Mouse (Mus musculus) embryonic facial prominence, embryonic 10.5 days (tissue): ENCODE measurements around the gene Dennd1a. TPM values are rescaled to one million over a fixed set of nuclear protein-coding genes. Genes with fewer than 3 reads are reported as not detected.

Source experiments
- DNase-seq: peaks from one replicate; pipeline ENCODE4 v3.0.0-alpha.2; 2017; ENCODE audit warnings: low spot score
- H3K27ac ChIP-seq: fragments of 300-500 bp; sonication (generic); replicated peaks from 2 replicates; pipeline ENCODE4 v1.5.1; 2016; ENCODE audit warnings: mild to moderate bottlenecking
- H3K27me3 ChIP-seq: fragments of 300-500 bp; sonication (generic); replicated peaks from 2 replicates; pipeline ENCODE4 v1.6.1; 2016; ENCODE audit warnings: low read depth, mild to moderate bottlenecking; ENCODE audit not compliant: poor library complexity, severe bottlenecking
- H3K36me3 ChIP-seq: fragments of 300-500 bp; sonication (generic); replicated peaks from 2 replicates; pipeline ENCODE4 v1.6.1; 2016; ENCODE audit warnings: mild to moderate bottlenecking, moderate library complexity
- H3K4me1 ChIP-seq: fragments of 300-500 bp; sonication (generic); 2 replicates; pipeline ENCODE4 v1.6.1; 2016
- H3K4me3 ChIP-seq: fragments of 300-500 bp; sonication (generic); 2 replicates; pipeline ENCODE4 v1.5.1; 2016; ENCODE audit warnings: mild to moderate bottlenecking, moderate library complexity
- H3K9me3 ChIP-seq: fragments of 300-500 bp; sonication (generic); 2 replicates; pipeline ENCODE4 v1.6.1; 2016; ENCODE audit warnings: mild to moderate bottlenecking
- WGBS: fragments of 180-500 bp; shearing (Covaris S2); methylation state at CpG from one replicate; pipeline ENCODE4 v1.1.7; 2016; 5-methylcytosine and 5-hydroxymethylcytosine counted together
- polyA plus RNA-seq: library from polyadenylated mRNA; unstranded; fragments of >200 nt; fragmentation: Nextera tagmentation; extraction: Ambion mirVana; gene quantifications from 2 replicates; pipeline ENCODE4 v1.2.1, GENCODE M21; 2016

Gene Dennd1a
- polyA plus RNA-seq, 1 experiment from 2014 or later = 13.7 TPM

DNA sequence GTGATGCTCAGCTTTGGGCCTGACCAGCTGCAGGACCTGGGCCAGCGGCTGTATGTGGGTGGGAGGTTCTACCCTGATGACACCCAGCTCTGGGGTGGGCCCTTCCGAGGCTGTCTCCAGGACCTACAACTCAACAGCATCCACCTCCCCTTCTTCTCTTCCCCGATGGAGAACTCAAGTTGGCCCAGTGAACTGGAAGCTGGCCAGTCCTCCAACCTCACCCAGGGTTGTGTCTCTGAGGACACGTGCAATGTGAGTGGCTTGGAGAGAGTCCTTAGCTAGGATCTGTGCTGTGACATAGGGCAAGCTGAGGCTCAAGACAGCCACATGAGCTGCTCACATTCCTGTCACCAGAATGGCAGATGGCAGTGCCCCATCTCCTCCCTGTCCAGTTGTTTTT lies 495.9 kb downstream of the Dennd1a start:
- peaks cover 80% of the 10 kb centered on the region for H3K27me3 ChIP-seq
- H3K4me1 ChIP-seq = peaks cover 25% of the 10 kb centered on the region

DNA sequence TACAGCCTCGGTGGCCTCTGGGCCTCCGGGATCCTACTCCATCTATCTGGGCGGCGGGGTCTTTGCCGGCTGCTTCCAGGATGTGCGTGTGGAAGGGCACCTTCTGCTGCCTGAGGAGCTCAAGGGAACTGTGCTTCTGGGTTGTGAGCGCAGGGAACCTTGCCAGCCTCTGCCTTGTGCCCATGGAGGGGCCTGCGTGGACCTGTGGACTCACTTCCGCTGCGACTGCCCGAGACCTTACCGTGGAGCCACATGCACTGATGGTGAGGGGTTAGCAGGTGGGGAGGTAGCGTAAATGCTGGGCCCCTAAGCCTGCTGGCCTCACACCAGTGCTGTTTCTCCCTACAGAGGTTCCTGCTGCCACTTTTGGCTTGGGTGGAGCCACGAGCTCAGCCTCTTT lies 496.5 kb downstream of the Dennd1a start:
- H3K27ac ChIP-seq = no peak overlapping the region
- peaks cover 82% of the 10 kb centered on the region for H3K36me3 ChIP-seq
- 93% methylated on average over 14 of the region's 14 CpGs for WGBS

More for the DNA sequence above, 495.9 kb downstream of the Dennd1a start:
- H3K27ac ChIP-seq = no peak overlapping the region
- WGBS = 89% methylated on average over 4 of the region's 4 CpGs
- DNase-seq = no peak
- no peak overlapping the region for H3K4me3 ChIP-seq
- H3K9me3 ChIP-seq = no peaks in the 10 kb centered on the region
- peaks cover 81% of the 10 kb centered on the region for H3K36me3 ChIP-seq

DNA sequence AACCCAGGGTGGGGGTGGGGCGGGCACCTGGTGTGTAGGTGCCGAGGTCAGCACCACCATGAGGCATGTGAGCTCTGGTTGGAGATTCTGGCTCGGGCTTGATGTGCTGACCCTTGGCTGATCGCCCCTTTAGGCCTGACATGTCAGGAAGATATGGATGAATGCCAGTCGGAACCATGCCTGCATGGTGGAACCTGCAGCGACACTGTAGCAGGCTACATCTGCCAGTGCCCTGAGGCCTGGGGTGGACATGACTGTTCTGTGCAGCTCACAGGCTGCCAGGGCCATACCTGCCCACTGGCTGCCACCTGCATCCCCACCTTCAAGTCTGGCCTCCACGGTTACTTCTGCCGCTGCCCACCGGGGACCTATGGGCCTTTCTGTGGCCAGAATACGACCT lies 497.2 kb downstream of the Dennd1a start:
- Histone ChIP-seq H3K27ac (no peak overlapping the region), H3K36me3 (peaks cover 83% of the 10 kb centered on the region)

More for the DNA sequence above, 496.5 kb downstream of the Dennd1a start:
- no peaks in the 10 kb centered on the region for H3K9me3 ChIP-seq
- peaks cover 86% of the 10 kb centered on the region for H3K27me3 ChIP-seq
- H3K4me3 ChIP-seq = no peak overlapping the region
- peaks cover 23% of the 10 kb centered on the region for H3K4me1 ChIP-seq
- no peak for DNase-seq

DNA sequence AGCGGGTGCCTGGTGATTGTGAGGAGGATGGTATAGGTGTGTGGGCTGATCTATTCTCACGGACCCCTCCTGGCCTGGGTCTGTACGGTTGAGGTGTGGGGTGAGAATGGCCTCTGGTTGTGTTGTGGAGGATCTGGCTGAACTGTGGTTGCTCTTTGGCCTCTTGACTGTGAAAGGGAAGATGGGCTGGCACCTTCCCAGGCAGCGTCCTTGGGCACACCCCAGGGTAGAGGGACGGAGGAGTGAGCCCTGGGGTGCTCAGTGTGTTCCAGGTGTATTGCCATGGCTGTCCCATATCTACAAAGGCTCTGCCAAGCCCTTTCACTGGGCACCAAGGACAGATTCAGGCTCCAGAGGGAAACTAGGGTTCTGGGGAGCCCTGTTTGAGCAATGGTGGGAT lies 498.2 kb downstream of the Dennd1a start:
- H3K27me3 ChIP-seq = peaks cover 78% of the 10 kb centered on the region
- no peak for DNase-seq
- H3K9me3 ChIP-seq = no peaks in the 10 kb centered on the region
- 87% methylated on average over 5 of the region's 5 CpGs for WGBS
- H3K36me3 ChIP-seq = peaks cover 83% of the 10 kb centered on the region
- H3K4me3 ChIP-seq = no peak overlapping the region
- no peak overlapping the region for H3K27ac ChIP-seq
- H3K4me1 ChIP-seq = peaks cover 28% of the 10 kb centered on the region

More for the DNA sequence above, 497.2 kb downstream of the Dennd1a start:
- WGBS = 91% methylated on average over 10 of the region's 10 CpGs
- no peak for DNase-seq
- Histone ChIP-seq H3K9me3 (no peaks in the 10 kb centered on the region), H3K4me3 (no peak overlapping the region), H3K27me3 (peaks cover 87% of the 10 kb centered on the region), H3K4me1 (peaks cover 23% of the 10 kb centered on the region)

DNA sequence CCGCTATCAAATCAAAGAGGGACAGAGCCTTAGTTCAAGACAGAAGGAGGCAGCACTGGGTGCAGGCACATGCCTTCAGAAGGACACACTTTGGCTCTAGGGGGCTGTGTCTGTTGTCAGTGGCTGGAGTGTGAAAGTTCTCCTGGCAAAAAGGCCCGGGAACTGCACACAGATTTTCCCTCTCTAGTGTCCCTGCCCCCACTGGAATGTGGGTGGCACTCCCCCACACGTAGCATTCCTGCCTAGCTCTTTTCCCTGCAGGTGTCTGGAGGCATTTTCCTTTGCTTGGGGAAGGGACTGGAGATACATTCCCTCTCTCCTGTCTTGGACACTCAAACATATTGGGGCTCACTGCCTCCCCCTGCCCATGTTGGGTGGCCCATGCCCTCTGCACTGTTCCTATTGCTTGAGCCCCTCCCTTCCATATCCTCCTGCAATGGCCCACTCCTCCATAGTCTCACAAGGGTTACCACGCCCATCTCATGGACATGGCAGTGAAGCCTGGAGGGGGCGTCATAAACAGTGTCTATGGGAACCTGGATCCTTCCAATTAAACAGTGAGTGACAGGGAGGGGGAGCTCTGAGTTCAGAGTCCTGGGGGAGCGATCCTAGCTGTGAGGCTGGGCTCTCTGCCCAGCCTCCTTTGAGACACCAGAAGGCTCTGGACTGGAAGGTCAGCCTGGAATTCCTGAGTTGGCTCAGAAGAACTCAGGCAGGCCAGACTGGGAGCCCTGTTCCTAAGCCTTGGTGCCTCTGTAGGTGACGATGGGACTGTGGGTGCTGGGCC lies 498.8 kb downstream of the Dennd1a start:
- 70% methylated on average over 7 of the region's 7 CpGs for WGBS
- Histone ChIP-seq H3K4me3 (no peak overlapping the region), H3K9me3 (no peaks in the 10 kb centered on the region), H3K27ac (no peak overlapping the region), H3K4me1 (peaks cover 29% of the 10 kb centered on the region), H3K36me3 (peaks cover 86% of the 10 kb centered on the region), H3K27me3 (peaks cover 75% of the 10 kb centered on the region)
- no peak for DNase-seq

DNA sequence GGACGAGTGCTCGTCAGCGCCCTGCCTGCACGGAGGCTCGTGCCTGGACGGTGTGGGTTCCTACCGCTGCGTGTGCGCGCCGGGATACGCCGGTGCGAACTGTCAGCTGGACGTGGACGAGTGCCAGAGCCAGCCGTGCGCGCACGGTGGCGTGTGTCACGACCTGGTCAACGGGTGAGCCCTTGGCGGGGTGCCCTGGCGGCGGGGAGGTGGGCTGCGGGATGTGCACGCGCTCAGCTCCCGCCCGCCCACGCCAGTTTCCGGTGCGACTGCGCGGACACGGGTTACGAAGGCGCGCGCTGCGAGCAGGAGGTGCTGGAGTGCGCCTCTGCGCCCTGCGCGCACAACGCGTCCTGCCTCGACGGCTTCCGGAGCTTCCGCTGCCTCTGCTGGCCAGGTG lies 500.7 kb downstream of the Dennd1a start:
- no peaks in the 10 kb centered on the region for H3K9me3 ChIP-seq
- H3K27ac ChIP-seq = no peak overlapping the region; the same call in 1 of the 2 replicates
- no peak for DNase-seq

DNA sequence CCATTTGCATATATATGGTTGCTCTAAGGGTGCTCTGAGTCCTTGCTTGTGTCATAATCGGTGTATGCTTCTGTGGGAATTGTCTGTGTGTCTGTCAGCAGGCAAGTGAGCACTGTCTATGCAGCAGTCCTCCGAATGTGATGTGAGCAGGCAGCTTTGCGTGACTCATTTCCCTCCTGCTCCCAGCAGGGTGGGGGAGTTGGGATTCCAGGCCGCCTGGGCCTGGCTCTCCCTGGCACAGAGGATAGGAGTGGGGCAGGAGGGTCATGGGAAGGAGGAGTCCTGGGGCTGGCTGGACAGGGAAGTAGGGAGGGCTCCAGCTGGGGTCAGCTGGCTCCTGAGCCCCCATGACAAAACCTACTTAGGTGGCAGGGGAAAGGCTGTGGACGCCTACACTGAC lies 502.7 kb downstream of the Dennd1a start:
- H3K27ac ChIP-seq = no peak overlapping the region
- peaks cover 54% of the 10 kb centered on the region for H3K27me3 ChIP-seq
- no peak overlapping the region for H3K4me3 ChIP-seq
- peaks cover 52% of the 10 kb centered on the region for H3K36me3 ChIP-seq
- peaks cover 57% of the 10 kb centered on the region for H3K4me1 ChIP-seq
- WGBS = 70% methylated on average over 5 of the region's 5 CpGs
- DNase-seq = no peak
- H3K9me3 ChIP-seq = no peaks in the 10 kb centered on the region

More for the DNA sequence above, 500.7 kb downstream of the Dennd1a start:
- peaks cover 71% of the 10 kb centered on the region for H3K36me3 ChIP-seq
- peak overlapping the region; percentile 51 for H3K4me3 ChIP-seq
- peaks cover 37% of the 10 kb centered on the region for H3K4me1 ChIP-seq
- 28% methylated on average over 52 of the region's 52 CpGs for WGBS
- H3K27me3 ChIP-seq = peaks cover 62% of the 10 kb centered on the region

DNA sequence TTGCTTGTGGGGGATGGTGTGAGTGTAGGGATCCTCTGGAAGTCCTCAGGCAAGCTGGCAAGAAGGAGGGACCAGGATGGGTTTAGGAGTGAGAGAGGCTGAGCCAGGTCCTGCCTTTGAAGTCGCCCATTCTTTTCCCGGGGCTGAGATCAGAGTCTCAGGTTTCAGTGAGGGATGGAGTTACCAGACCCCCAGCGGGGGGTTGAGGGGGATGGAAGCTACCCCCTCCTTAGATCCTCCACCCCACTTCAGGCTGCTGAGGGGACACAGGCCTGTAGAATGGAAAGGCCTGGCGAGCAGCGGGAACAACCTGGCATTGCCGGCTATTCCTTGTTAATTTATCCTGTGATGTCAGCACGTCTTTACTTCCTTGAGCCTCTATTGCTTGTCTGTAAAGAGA lies 505.2 kb downstream of the Dennd1a start:
- 13% methylated on average over 7 of the region's 7 CpGs for WGBS
- no peak overlapping the region for H3K4me3 ChIP-seq
- peaks cover 74% of the 10 kb centered on the region for H3K4me1 ChIP-seq
- peaks cover 31% of the 10 kb centered on the region for H3K36me3 ChIP-seq
- H3K9me3 ChIP-seq = no peaks in the 10 kb centered on the region
- peaks cover 55% of the 10 kb centered on the region for H3K27me3 ChIP-seq
- peak; percentile 65 for DNase-seq
- H3K27ac ChIP-seq = peak overlapping the region; percentile 62; the same call in 1 of the 2 replicates

DNA sequence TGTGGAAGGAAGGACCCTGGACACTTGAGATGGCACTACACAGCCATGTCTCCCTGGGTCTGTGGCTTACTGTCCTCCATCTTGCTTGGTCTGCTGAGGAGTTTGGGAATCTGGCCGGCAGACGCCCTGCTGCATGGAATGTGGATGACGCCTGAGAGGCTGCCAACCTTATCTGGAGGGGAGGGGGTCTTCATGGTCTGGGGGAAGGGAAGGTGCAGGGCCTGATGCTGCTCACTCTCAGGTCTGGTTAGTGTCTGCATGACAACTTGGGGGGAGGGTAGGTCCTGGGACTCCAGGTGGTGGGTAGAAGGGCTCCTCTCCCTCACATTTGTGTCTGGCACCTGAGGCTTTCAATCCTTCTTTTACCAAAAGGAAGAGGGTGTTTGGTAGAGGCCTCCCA lies 505.8 kb downstream of the Dennd1a start:
- Histone ChIP-seq H3K9me3 (no peaks in the 10 kb centered on the region), H3K36me3 (peaks cover 27% of the 10 kb centered on the region), H3K27ac (peak overlapping the region; percentile 62; the same call in 1 of the 2 replicates), H3K4me1 (peaks cover 75% of the 10 kb centered on the region), H3K4me3 (no peak overlapping the region; the same call in 1 of the 2 replicates), H3K27me3 (peaks cover 55% of the 10 kb centered on the region)
- 18% methylated on average over 3 of the region's 3 CpGs for WGBS
- DNase-seq = no peak

DNA sequence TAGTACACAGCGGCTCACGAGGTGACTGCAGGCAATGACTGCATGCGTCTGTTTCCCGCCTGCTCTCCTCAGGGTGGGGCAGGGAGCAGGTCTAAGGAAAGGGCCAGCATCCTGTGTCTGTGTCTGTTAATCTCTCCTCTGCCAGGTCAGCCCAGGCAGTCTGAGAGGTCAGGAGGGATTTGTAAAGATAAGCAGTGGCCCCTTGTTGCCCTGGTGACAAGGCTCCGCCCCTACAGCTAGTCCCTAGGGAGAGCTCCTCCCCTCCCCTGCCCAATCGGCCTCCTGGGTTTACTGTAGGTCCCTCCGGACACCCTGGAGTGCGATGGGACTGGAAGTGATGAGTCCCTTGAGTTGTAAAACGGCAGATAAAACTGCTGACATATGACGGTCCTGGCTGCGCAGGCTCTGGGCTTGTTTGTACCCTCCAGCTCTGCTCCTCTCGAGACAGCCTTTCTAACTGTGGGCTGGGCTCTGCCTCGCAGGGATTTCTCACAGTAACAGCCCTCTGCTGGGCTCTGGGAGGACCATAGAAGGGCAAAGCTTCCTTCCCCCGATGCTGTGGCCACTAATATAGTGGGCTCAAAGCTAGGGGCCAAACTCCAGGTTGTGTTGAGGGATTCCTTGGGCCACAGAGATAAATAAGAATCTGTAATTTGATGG lies 506.8 kb downstream of the Dennd1a start:
- peaks cover 20% of the 10 kb centered on the region for H3K36me3 ChIP-seq
- H3K9me3 ChIP-seq = no peaks in the 10 kb centered on the region
- DNase-seq = peak; percentile 82
- H3K27ac ChIP-seq = peak overlapping the region; percentile 76
- H3K4me3 ChIP-seq = peak overlapping the region; percentile 48
- WGBS = 1% methylated on average over 14 of the region's 14 CpGs
- H3K27me3 ChIP-seq = peaks cover 55% of the 10 kb centered on the region
- peaks cover 81% of the 10 kb centered on the region for H3K4me1 ChIP-seq

DNA sequence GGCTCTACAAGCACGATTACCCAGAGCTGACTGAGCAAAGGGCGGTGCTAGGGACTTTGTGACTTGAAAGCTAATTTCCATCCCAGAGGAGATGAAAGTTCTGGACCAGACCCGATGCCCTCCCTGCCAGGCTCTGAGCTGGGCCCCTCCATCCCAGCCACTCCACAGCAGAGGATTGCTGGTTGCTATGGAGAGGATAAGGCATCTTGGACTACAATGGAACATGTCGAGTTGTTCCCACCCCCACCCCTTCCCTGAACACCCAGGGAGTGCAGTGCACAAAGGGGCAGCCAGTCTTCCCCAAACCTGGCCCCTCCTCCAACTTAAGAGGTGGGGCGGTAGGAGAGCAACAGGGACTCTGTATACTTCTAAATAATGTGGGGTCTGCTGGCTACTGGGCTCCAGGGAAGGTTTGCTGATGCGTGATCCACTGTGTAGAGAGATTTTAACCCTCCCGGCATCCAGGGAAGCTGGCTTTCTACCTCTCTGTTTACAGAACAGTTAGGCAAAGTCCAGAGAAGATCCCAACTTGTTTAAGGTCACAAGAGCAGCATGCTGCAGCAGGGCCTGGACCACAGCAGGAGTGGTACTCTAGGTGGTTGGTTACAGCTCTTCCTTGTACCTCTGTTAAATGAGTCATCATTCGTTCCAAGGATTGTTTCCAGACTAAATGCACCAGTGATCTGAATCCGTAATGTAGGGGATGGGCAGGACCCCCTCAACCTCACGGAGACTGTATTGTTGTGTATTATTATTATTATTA lies 509.1 kb downstream of the Dennd1a start:
- 30% methylated on average over 10 of the region's 10 CpGs for WGBS
- no peaks in the 10 kb centered on the region for H3K9me3 ChIP-seq

More for the DNA sequence above, 509.1 kb downstream of the Dennd1a start:
- H3K4me1 ChIP-seq = peaks cover 79% of the 10 kb centered on the region
- H3K27me3 ChIP-seq = peaks cover 44% of the 10 kb centered on the region
- DNase-seq = peak; percentile 63
- peak overlapping the region; percentile 64 for H3K4me3 ChIP-seq
- peaks cover 2% of the 10 kb centered on the region; the same call in 1 of the 2 replicates for H3K36me3 ChIP-seq
- peak overlapping the region; percentile 81 for H3K27ac ChIP-seq
